Mouse (Mus musculus) mouse trophoblast stem cell (cell line): Measurements from ENCODE around the gene Serinc4.

Experiments
- in situ Hi-C, 2 experiments: fragments of 300-500 bp; cut with MseI, MboI; formaldehyde crosslinking; loops; 2 replicates in 1 of 2; 3 replicates in 1 of 2; pipeline ENCODE4 v1.15.1; 2025

The Serinc4 gene

GRCm38 (mm10) chr2:121447006-121447405 is 9.6 kb downstream of the Serinc4 start:
- in situ Hi-C loops: no loop called here

- in situ Hi-C loops: no loop called here
Observed at GRCm38 (mm10) chr2:121446506-121446905, 10.1 kb downstream of the Serinc4 start.

GRCm38 (mm10) chr2:121445117-121445516 is 11.5 kb downstream of the Serinc4 start:
- in situ Hi-C loops: no loop called here

GRCm38 (mm10) chr2:121444178-121444577 is 12.4 kb downstream of the Serinc4 start, which contains the start of gene Ell3:
Gene Ell3 (minus strand): TSS chr2:121444278.
- in situ Hi-C loops: no loop called here

- in situ Hi-C loops: no loop called here
Observed at GRCm38 (mm10) chr2:121443068-121443349, 13.6 kb downstream of the Serinc4 start.

GRCm38 (mm10) chr2:121442259-121443067 is 14.1 kb downstream of the Serinc4 start:
- in situ Hi-C loops: no loop called here

DNA sequence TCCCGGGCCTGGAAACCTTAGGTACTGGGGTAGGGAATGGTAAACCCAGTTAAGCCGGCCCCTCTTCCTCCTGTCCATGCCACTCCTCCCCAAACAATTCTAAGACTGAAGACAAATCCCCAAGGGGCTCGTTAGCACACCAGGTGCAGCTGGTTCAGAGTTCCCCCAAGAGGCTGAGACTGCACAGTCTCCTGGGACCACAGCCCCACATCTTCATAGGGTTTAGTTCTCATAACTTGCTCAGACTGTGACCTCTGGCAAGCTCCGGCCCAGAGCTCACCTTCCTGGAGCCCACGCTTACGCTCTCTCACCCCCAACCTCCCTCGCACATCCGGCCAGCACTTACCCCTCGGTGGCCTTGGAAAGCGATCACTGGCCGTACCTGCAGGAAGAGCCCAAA is 14.8 kb downstream of the Serinc4 start:
- in situ Hi-C loops: no loop called here

DNA sequence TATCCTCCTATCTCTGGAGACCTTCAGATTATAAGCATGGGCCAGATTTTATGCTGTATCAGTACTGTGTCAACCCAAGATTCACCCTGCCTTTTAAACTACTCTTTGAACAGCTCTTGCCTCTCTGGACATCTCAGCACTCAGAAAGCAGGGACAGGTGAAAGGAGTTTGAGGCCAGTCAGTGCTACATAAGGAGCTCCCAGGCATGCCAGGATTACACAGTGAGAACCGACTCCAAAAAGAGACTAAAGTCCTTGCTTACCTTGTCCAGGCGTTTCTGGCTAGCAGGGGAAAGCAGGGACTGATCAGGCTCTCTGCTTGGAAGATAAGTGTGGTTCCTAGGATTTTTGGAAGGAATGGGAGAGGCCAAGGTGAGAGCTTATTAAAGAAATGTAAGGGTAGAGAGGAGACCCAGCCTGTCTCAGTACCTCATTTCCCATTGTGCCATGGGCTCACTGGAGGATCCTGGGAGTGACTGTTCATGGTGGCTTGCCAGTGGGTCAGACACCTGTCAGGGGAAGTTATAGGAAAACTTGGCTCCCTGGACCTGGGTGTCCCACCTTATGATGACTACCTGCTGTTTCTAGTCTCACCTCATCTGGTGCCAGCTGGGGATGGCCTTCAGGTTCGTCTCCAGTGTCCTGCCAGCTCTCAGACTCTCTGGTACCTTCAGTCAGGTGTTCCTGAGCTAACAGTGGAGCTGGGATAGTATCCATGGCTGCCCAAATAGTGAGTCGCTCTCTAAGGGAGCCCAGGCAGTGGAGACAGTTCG is 15.6 kb downstream of the Serinc4 start:
- in situ Hi-C loops: no loop called here

- in situ Hi-C loops: no loop called here
Observed at GRCm38 (mm10) chr2:121439746-121440145, 16.8 kb downstream of the Serinc4 start.

DNA sequence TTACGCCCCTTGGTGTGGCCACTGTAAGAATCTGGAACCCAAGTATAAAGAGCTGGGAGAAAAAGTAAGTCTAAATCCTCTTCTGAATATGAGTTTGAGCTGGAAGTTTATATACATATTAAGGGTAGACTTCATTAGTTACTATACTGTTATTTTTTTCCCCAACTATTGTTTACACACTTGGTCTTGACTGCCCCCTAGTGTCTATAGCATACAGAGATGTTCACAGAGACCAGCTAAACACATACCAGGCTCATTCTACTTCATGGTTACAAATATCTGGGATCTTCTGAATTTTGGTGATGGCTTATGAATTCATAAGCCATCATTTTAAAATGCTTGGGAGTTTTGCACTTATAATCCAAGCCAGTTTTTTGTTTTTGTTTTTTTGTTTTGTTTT is 21.7 kb downstream of the Serinc4 start:
- in situ Hi-C loops: no loop called here

GRCm38 (mm10) chr2:121425890-121426289 is 30.7 kb downstream of the Serinc4 start:
- in situ Hi-C loops: no loop called here

DNA sequence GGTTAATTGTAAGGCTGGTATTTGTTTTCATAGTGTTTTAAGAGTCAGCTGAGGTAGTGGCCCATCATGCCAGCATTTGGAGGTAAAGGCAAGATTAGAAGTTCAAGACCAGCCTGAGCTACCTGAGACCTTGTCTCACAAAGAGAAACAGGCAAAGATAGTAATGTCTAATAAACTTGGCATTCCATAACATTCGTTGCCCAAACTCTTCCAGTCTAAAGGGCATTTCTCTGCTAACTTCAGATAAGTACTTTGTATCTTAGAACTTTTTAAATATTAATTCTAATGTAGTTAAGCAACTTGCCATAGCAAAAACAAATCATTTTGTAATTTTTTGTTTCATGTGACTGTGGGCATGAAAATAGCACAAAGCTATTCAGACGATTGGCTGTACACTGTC is 33.4 kb downstream of the Serinc4 start:
- in situ Hi-C loops: no loop called here

DNA sequence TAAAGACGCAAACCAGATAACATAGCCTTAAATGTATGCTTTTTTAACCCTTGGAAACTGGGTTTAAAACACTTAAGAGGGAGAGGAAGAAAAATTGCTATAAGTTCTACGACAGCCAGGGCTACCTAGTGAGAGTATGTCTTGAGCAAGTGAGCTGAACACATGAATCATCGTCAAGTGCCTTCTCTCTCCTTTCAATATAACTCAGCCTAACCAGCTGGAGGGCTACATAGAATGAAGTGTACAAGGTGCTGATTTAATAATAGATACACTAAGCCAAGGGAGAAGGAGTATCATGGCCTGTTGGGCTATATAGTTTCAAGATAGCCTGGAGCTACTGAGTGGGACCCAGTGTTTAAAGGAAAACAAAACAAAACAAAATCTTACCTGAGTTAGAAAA is 38.1 kb downstream of the Serinc4 start:
- in situ Hi-C loops: no loop called here

DNA sequence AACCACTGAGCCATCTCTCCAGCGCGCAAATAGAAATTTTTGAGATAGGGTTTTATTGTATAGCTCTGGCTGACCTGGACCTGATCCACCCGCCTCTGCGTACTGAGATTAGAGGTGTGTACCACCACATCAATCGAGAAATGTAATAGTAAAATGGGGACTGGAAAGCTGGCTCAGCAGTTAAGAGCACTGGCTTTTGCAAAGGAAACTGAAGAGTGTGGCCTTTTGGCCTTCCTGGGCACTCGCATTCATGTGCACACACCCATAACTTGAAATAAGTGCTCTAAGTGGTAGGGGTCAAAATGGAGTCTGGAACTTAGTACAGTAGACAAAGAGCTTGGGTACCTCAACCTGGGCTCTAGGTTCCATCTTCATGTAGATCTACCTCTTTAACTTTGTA is 40.2 kb downstream of the Serinc4 start:
- in situ Hi-C loops: no loop called here

DNA sequence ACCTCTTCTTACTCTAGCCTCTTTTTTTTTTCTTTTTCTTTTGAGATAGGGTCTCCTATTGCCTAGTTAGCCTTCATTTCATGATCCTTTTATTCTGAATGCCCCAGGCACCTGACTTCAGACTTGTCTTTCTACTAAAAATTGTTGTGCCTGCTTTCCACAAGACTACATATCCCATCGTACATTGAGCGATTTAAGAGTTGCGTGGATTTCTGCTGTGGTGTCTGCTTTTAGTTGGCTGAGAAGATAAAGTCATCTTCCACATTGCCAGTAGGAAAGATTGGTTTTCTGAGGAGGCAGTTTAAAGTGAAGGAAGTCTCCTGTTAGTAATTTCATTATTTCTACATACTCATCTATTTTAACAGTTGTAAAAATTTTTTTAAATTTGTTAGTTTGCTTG is 41.0 kb downstream of the Serinc4 start:
- in situ Hi-C loops: no loop called here

GRCm38 (mm10) chr2:121415103-121415502 is 41.5 kb downstream of the Serinc4 start:
- in situ Hi-C loops: no loop called here

- in situ Hi-C loops: no loop called here
Observed at GRCm38 (mm10) chr2:121414139-121414685, 42.4 kb downstream of the Serinc4 start.

GRCm38 (mm10) chr2:121413387-121414042 is 43.1 kb downstream of the Serinc4 start, which contains the start of the genes Pdia3 and Catsper2:
Gene Pdia3 (plus strand): TSS chr2:121413775.
Gene Catsper2 (minus strand): TSS chr2:121413792.
- in situ Hi-C loops: no loop called here

DNA sequence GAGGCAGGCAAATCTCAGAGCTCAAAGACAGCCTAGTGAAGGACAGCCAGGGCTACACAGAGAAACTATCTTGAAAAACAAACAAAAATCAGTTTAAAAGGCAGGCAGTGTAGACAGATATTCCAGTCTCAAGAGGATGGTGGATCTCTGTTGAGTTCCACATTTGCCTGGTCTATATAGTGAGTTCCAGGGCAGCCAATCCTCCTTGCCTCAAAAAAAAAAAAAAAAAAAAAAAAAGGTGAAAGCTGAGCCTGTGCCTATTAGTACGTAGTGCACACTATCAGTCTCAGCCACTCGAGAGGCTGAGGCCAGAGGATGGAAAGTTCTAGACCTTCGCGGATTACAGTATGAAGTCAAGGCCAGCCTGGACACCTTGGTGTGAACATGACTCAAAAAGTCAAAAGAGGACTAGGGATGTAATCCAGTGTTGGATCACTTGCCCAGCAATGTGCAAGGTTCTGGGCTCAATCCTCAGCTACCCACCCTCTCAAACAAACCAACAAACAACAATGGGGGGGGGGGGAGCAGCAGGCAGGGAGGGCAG is 43.7 kb downstream of the Serinc4 start:
- in situ Hi-C loops: no loop called here

- in situ Hi-C loops: no loop called here
Observed at GRCm38 (mm10) chr2:121408160-121408559, 48.4 kb downstream of the Serinc4 start.

DNA sequence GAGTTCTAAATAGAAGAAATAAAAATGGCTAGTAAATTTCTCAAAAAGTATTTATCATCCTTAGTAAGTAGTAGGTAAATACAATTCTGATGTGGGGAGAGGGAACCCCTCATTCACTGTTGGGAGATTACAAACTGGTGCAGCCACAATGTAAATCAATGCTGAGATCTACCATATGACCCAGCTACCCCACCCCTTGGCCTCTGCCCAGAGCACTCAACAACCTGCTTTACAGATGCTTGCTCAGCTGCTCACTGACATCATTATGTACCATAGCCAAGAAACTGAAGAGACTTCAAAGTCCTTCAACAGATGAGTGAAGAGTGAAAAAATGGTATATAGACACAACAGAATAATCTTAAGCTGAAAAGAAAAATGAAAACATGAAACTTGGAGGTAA is 53.3 kb downstream of the Serinc4 start:
- in situ Hi-C loops: no loop called here

- in situ Hi-C loops: no loop called here
Observed at GRCm38 (mm10) chr2:121396624-121397023, 60.0 kb downstream of the Serinc4 start.
